Mouse (Mus musculus): Measurements from ENCODE around the gene Cbr4. TPM values are rescaled to one million over a fixed set of nuclear protein-coding genes. Genes with fewer than 3 reads are reported as not detected.

Cbr4 gene
- total RNA-seq, 2 experiments from 2014 or later = 38.2 to 38.7 TPM

DNA sequence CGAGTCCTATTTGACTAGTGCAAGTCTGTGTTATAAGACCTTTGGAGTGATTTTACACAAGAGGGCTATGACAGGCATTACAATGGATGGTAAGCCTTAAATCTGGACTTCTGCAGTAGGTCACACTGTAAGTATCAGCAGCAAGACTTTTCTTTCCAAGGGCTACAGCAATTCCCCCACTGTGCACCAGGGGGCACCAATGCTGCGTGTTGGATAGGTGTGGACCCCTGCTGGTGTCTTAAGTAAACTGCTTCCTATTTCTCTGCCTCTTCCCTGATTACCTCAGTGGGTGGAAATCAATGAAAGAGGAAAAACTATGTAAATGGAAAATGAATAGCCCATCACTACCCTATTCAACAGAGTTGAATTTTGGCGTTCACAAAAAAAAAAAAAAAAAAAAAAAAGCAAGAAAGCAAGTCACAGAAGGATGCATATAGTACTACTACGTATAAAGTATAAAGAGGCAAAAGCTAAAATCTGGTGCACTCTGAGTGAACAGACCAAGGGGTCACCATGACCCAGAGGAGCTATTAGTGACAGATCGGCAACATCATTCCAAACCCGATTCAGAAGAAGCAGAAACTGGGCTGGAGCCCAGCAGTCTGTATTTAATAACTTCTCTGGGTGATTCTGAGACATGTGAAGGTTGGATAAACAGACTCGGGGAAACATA lies 52.4 kb downstream of the Cbr4 start:
- peak; percentile 86 for DNase-seq (ENCODE audit: low spot score)

DNA sequence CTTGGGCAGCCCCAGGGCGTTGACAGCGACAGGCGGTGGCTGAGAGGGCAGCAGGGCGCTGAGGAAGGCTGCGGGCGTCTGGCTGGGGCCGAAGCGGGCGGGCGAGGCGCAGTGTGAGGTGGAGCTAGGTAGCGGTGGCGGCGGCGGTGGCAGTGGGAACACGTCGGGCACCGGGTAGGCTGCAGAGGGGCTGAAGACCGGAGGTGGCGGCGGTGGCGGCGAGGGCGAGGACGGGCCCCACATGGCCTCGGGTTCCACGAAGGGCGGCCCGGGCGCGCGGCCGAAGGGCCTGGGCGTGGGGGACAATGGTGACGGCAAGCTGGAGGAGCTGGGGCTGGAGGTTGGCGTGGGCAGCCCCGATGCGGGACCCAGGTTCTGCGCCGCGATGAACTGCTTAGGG lies 62.1 kb downstream of the Cbr4 start:
- no peak for DNase-seq (ENCODE audit: low spot score)

DNA sequence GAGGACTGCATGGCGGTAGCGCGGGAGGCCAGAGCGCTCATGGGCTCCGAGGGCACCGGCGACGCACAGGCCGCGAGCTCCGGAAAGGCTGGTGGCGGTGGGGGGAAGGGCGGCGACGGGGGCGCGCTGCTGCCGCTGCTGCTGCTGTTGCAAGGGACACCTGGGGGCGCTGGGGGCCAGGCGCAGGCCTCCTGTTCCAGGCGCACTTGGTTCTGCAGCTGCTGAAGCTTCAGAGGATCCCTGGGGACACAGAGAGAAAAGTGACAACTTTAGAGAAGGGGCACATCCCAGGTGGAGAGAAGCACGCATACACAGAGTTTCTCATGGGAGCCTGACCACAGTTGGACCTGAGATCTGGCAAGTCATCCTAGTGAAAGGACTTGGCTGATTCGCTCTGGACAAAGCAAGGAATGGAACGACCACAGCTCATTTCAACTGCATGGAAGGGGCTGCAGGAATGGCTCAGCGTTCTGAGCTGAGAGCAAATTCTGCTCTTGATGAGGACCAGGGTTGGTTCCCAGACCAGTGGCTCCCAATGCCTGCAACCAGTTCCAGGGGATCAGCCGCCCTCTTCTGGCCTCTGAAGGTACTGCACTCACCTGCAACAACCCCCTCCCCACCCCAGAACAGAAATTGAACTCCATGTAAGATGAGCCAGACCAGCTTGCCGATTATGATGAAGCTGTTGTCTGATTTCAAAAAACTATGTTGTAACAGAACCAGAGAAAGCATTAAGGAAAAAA lies 62.6 kb downstream of the Cbr4 start:
- no peak for DNase-seq (ENCODE audit: low spot score)

DNA sequence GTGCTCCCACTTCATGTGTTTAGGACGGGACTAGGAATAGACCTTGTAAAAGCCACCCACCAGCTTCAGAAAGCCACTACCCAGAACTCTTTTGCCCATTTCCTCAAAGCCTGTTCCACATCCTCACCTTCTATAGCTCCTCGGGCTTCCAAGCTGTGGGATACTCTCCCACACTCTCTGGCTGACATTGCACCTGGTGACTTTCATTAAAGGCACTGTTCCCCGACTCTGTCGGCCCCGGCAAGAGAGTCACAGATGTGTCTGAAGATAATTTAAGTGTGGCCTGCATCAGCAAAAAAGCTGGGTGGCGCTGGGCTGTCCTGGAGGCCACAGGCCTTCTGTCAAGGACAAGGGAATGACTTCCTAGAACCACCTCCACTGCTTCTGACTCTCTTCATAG lies 64.7 kb downstream of the Cbr4 start:
- no peak for DNase-seq (ENCODE audit: low spot score)

DNA sequence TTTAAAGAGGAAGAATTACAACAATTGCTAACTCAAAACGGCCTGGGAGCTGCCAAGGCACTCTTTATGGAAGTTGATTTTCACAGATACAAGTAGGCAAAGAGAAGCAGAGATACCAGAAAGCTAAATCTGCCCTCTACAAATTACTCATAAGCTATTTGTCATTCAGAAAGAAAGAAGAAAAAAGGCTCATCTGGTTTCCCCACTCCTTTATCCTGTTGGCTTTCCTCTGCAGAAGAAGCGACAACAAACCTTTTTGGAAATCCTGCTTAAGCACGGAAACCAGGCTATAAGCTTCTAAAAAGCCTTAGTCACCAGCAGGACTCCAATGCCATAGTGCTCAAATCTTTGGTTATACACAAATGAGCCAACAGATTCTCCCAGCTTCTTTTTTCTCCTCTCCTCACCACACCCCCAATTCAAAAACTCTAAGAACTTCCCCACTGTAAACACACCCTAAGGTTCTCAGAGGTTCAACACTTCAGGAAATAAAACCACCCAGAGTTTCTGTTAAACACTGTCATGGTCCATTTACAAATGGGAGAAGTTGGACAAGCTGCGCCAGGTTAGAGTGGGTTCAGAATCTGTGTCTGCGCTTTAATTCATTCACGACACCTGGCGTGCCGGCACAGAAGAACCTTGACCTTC lies 65.3 kb downstream of the Cbr4 start:
- no peak for DNase-seq (ENCODE audit: low spot score)

DNA sequence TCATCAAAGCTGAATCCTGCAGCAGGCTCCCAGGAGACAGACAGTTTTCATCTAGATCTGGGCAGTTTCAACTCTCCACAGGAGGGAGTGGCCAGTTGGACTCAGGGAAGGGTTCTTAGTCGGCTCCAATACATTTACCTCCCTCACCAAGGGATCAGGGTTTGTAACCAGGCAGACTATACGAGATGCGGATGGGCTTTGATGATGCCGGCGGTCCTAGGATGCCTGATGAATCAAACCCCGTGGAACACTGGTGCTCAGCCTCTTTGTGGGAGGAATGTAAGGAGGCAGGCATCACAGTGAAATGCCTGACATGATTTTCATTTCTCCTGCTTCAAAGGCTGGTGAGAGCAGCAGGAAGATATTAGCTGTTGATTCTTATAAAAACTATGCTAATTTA lies 67.8 kb downstream of the Cbr4 start:
- no peak for DNase-seq (ENCODE audit: low spot score)

DNA sequence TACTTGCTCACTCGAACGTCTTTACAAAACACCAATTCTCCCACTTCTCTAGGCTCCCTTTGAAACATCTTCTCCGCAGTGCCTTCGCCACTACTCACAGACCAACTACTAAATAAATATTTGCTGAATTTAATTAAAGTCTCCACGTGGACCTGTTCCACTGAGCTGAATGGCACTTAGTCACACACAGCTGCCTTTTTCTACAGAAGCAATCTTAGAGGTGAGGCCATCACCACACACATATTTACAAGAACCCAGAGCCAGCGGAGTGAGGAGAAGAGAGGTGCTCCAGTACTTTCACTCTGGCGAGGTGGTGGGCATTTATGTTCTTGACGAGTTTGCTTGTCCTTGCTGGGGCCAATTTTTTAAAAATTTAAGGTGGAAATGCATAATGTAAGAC lies 68.7 kb downstream of the Cbr4 start:
- no peak for DNase-seq (ENCODE audit: low spot score)

Data from gastrocnemius, adult 18-20 months (tissue).